Mouse (Mus musculus): ENCODE measurements around the gene Stk39.

Gene Stk39

DNA sequence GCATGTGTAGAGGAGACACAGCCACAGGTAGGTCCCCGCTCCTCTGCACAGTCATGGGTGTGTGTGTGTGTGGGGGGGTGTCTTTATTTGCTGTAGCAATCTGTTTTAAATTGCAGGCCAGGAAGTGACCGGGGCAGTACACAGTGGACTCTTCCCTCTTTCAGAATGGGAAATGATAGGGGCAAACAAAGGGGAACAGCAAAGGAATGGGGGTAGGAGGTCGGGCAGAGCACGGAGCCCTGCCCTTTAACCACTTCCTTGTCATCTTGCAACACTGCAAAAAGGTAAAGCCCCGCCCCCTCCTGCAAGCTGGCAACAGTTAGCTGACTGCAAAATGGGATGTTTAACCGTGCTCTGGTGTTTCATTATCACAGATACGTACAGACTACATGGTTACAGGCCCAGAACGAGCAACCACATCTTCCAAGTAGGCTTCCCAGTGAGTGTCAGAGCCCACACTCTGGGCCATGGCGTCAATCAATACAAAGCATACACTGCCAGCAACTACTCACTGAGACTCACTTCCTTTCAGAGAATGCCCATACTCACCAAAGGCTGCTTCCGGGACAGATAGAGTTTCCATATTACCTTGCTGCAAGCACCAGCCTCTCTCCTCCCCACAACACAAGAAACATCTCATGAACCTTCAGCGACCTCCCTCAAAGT lies 89.5 kb downstream of the Stk39 start:
- DNase-seq (ENCODE audit: low spot score) = no peak

DNA sequence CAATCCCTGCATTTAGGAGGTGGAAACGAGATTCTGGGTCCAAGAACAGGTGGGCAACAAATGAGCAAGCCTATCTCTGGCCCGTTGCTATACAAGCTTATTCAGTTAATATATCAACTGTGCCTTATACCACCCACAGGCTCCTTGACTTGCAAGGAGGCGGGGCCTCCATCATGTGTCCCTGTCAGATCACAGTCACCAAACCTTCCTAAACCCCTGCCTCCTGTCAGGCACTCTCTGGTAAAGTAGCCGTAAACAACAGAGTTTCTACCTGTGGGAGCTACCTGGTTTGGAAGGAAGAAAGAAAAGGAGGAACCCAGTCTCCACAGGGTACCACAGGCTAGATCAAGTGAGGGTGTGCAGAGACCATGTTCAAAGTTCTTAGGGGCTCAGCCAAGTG lies 90.2 kb downstream of the Stk39 start:
- DNase-seq (ENCODE audit: low spot score) = no peak

DNA sequence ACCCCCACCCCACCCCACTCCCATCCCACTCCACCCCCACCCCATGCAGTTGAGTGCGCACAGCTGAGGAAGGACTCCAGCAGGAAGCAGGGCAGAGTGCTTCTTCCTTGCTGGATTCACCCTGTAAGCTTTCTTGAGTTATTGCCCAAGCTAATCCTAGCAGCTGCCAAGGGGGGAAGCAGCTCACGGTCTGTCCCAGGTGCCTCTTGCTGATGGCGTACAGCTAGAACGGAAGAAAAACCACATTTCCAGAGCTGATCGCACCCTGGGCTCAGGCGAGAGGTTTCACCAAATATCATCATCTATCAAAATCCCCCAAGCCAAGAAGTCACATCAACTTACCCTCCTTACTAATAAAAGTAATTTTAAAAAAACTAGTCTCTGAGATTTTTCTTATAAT lies 90.9 kb downstream of the Stk39 start:
- DNase-seq (ENCODE audit: low spot score) = no peak

DNA sequence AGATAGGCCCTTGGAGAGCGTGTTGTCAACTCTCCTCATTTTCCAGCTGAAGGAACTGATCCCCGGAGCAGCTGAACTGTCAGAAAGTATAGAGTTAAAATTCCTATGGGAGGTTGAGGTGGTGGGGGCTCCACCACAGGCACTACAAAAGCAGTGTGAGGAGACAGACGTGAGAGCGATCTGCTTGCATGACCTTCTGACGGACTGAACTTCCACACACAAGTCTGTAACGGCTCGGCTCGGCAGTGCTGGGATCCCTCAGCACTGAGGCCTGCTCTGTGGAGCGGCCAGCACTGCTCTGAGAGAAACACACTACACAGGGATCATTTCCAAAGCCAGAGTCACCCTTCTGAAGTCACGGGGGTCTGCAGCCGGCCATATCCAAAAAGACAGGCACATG lies 92.4 kb downstream of the Stk39 start:
- DNase-seq (ENCODE audit: low spot score) = no peak

DNA sequence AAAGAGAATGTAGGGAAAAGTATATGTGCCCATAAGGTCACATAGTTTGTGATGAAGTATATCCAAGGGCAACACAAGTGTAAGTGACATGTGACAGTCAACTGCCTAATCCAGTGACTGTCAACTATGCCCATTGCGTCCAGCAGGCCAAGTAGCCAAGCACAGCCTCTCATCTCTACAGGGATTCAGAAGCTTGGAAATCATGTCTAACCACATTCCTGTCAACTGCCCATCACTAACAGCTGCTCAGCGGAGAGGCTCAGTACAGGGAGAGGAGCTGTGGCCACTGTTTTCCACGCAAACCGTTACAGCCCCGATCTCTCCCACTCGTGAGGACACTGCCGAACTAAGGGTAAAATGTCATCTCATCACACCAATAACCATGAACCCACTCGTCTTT lies 93.7 kb downstream of the Stk39 start:
- no peak for DNase-seq (ENCODE audit: low spot score)

DNA sequence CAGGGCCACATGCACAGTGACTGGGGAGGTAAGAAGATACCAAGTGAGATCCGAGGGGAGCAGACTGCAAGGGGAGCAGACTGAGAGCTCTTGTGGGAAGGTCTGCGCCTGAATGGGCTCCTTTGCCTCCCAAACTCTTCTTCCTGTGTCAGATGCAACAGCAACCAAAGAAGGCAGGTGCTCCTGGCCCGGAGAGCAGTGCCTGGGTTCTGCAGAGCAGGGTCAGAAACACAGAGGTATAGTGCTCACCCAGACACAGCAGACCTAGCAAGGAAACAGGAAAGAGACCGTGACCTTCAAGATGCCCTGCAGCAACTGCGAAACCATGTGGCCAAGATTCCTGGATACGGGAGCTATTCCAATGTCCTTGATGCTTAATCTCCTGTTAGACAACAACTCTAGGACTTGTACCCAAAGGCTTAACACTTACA lies 94.8 kb downstream of the Stk39 start:
- DNase-seq (ENCODE audit: low spot score) = no peak

DNA sequence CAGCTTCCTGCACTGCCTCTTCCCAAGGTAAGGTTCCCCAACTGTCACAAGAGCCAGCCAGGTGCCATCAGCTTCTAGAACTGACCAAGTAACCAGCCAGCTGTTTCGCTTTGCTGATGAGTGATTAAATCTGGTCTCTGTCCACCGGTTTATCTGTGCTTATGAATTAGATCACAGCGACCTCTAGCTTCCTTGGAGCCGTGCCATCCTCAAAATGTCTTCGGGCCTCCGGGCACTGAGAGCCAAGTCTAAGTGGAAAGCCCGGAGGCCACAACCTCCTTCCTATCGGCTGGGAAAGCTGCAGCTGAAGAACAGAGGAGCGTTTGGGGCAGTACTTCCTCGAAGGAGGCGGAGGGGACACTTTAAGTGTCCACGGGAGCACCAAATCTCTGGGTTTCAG lies 95.4 kb downstream of the Stk39 start:
- no peak for DNase-seq (ENCODE audit: low spot score)

DNA sequence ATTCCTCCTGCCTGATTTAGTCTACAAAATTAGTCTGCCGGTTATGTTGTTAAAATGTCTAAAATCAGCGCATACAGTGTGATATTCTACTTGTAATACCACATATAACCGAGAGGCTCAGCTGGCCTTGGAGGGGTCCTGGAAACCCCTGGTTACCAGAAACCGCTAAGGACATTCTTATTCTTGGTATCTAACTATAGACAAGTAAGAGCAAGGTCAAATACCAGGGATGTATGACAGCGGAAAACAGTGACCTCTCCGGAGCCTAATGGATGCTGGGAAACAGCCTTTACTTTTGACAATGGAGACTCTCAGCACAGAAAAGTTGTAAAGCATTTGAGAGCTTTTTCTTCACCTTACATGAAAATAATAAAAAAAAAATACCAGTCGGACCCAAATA lies 97.9 kb downstream of the Stk39 start:
- no peak for DNase-seq (ENCODE audit: low spot score)

DNA sequence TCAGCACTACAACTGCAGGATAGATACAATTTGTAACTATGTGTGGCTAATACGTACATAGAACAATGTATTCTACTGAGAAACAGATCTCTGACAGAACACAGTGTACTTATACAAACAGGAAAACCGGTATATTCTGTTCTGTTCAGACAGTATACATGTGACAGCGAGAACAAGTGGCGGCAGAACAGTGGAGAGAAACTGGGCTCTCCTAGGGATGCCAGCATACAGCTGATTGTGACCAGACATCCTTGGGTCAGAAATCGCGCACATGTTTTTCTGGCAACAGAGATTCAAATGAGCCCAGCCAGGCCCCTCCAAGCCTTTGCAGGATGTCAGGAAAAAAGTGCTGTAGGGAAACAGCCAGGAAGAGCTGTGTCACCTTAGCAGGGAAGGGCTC lies 100.2 kb downstream of the Stk39 start:
- no peak for DNase-seq (ENCODE audit: low spot score)

DNA sequence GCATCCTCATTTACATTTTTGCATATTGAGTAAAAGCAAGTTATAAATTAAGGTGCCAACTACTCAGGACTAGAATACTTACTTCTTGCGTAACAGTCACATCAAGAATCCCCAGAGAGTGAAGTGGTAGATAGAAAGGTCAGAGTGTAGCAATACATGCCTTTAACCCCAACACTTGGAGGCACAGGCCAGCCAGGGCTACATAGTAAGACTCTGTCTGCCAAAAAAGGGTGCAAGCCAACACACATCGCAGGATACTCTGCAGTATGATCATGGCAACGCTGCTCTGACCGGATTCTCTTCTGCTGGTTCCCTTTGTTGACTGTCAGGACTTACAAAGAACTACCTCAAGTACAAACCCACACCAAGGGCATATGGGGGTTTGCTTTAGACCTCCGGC lies 101.7 kb downstream of the Stk39 start:
- DNase-seq (ENCODE audit: low spot score) = no peak

DNA sequence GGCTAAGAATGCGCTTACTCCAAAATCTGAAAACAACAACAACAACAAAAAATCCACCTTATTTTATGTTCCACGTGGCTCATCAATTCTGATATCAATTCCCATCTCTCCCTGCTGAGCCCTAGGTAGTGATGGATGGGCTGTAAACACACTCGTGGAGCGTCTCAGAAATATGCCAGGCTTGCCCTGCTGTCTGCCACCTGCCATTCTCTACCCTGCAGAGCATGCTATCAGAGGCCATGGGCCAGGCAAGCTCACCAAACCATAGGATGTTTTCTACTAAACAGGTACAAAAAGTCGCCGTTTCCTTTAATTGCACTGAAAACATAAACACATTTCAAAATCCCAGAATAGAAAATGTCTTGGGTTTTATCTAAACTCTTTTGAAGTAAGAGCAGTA lies 103.0 kb downstream of the Stk39 start:
- DNase-seq (ENCODE audit: low spot score) = no peak

DNA sequence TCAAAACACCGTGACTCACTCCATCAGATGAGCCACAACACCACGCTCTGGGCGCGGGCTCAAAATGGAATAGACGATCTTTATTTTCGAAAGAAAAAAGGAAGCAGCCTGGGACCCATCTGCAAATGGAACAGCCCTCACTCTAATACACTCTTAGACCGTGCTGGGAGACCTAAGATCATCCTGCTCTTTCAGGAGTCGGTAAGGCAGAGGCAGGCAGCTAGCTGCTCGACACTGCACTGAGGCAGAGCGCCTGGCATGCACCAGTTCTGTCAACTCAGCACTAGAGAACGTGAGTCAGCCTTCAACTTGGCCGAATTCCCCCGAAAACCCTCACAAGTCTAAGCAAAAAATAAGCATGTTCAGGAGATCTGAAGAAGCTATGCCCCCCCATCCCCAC lies 104.1 kb downstream of the Stk39 start:
- no peak for DNase-seq (ENCODE audit: low spot score)

DNA sequence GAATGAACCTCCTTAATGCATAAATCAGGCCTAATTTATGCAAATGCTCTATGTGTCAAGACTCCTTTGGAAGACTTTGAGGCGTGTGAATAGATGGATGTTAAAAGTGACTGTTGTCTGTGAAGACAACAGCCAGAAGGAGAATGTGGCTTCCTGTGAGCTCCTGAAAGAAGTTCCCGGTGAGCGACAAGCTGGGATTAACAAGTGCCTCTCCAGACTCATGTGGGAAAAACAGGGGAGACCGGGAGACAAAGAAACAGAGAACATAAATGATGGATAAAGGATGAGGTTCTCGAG lies 105.2 kb downstream of the Stk39 start:
- no peak for DNase-seq (ENCODE audit: low spot score)

DNA sequence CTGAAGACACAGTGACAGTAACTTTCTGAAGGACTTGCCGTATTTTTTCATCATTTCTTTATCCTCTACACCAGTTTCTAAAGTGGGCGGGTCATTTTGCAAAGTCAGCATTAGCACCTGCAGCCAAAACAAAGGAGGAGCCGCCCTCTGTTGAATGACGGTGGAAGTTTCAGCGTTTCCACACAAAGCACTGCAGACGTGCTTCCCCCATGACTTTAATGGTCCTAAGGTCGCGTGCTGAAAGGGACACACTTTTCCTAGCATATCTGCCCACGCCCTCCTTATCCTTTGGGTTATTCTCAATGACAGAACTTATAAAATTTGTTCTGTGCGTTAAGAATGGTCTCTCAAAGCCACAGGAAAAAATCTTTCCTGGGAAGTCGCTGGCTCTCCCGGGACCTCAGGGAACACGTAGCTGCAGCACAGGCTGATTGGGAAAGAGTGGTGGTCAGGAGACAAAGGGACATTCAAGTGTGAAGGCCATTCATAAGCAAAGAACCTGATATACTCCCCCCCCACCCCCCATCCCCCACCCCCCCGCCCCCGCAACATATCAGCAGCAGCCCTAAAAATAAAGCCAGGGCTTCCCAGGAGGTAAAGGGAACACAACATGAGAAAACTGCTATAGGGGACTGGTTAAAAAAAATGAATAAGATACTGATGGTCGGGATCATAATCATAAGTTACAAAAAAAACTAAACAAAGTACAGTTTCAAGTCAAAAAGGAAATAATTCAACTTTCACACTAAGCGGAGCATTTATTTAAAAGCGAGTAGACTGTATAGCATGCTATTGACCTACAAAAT lies 105.8 kb downstream of the Stk39 start:
- no peak for DNase-seq (ENCODE audit: low spot score)

DNA sequence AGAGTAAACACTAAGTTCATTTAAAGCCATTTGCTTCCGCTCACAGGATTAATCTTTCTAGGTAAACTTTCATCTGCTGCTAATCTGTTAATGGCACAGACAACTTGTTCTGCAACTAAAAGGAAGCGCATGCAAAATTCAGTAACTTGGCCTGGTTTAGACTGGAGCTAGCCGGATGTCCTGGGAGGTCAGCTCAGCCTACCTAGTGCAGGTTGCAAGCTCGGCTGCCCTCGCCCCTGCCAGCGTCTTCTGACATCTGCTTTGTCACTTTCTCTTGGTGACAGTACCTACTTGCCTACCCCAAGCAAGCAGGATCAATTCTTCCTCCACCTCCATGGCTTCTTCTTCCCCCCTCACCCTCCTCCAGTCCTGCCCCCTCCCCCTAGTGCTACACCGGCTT lies 106.6 kb downstream of the Stk39 start:
- no peak for DNase-seq (ENCODE audit: low spot score)

DNA sequence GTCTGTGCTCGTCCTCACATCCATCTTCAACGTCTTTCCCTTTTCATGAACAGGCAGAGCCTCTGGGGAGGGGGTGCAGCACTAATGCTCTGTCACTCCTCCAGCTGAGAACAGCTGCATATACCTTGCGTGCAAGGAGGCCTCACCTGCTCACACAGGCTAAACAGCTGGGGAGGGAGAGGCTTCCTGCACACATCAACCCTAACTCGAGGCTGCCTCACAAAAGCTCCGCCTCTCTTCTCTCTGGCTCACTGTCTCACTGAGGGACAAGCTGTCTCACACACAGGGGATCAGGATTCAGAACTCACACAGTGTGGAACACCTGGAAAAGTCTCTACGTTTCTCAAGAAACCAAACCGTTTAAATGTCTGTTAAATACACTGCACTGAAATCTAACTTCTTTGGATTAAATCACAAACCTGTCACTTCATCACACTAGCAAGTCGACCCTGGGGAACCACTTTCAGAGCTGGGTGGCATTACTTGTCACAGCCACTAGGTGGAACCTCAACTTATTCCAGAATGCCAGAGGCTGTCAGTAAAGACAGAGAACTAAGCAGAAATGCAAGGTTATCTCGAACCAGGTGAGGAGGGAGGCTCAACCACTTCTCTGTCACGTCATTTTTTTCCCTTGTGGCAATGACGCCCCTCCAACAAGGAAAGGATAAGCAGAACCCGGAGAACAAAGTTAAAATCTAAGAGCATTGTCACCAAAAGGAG lies 107.7 kb downstream of the Stk39 start:
- DNase-seq (ENCODE audit: low spot score) = no peak

DNA sequence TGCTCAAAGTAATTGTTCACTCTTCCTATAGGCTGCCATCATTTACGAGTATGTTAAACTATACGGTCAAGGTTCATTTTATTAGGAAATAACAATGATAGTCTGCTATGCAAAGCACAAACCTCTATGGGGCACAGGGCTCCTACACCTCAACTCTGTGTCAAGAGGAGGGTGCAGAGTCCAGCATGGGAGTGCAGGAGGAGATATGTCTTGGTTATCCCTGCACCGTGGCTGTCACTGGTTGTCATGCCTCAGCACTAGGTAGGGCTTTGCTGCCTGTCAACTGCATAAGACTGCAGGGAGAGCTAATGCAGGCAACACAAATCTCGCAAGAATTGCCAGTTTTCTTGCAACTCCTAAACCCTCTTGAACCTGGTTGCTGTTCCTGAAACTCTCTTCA lies 108.9 kb downstream of the Stk39 start:
- DNase-seq (ENCODE audit: low spot score) = no peak

DNA sequence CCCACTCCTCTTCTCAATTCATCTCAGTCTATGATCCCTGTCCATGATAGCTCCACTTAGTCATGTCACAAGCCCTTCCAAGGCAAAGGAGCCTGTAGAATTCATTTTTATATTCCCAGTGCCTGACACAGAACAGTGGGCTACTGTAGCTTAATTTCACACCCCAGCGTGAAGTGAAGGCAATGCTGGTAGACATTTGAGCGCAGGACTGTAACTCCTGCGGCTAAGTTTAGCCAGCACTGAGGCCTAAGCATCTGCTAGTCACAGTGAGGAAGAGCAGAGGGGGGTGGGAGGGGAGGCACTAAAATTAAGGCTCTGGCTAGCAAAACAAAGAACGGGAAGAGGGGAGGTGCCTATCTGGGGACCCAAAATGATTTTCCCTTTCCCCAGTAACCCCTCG lies 110.4 kb downstream of the Stk39 start:
- no peak for DNase-seq (ENCODE audit: low spot score)

DNA sequence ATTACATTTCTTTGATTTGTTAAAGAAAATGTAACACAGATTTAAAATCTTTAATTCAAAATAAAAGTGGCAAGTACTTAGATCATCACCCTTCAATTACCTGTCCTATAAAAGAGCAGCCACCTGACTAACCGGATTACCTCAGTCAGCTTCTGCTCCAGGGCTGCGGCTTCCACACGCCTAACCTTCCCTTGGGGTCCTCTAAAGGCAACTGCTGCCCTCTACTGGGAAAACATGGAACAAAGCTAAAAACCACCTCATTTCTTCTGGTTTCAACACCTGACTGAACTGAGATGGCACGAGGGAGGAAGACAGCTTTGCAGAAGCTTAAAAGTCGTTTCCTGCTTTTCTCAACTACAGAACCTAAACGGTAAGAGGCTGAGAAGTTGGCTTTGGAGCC lies 121.4 kb downstream of the Stk39 start:
- no peak for DNase-seq (ENCODE audit: low spot score)

DNA sequence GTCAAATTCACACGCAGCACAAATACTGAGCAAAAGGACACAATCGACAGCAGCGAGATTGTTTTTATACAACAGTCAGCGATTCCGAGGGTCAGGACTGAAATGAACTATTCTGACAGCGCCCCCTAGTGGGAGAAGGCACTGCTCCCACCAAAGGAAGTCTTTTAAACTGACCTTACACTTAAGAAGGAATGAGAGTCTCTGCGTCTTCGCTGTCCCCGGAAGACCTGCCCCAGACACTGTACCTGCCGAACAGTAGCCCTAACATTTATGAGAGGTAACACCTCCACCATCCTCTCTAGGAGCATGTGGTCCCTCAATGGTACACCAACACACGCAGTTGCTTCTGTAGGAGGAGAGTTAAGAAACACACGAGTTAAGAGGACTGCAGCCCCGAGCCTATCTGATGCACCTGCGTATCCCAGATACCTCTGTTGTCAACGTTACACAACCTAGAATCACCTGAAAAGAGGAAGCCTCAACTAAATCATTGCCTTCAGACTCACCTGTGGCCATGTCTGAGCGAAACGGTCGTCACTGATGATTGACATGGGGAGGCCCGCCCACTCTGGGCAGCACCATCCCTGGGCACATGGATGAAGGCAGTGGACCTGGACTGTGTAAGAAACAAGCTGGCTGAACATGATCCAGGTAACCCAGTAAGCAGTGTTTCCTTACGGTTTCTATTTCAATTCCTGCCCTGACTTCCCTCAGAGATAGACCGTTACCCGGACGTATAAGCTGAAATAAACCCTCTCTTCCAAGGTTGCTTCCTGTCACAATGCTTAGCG lies 122.3 kb downstream of the Stk39 start:
- DNase-seq (ENCODE audit: low spot score) = peak; percentile 53

DNA sequence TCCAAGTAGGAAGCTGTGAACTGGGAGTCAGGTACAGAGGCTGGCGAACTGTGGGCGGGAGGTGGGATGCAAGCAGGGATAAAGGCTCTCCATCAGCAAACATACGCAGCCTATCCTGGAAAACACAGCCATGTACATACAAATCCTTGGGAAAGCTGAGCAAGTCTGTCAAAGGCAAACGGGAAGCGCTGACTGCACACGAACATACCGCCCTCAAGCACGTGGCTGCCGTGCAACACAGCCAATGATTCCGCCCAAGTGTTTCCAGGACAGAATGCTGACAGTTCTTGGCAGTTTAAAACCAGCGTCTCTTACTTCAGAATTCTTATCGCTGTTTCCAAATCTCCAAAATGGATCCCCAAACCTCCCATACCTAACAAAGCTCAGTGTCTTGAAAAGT lies 123.1 kb downstream of the Stk39 start:
- no peak for DNase-seq (ENCODE audit: low spot score)

DNA sequence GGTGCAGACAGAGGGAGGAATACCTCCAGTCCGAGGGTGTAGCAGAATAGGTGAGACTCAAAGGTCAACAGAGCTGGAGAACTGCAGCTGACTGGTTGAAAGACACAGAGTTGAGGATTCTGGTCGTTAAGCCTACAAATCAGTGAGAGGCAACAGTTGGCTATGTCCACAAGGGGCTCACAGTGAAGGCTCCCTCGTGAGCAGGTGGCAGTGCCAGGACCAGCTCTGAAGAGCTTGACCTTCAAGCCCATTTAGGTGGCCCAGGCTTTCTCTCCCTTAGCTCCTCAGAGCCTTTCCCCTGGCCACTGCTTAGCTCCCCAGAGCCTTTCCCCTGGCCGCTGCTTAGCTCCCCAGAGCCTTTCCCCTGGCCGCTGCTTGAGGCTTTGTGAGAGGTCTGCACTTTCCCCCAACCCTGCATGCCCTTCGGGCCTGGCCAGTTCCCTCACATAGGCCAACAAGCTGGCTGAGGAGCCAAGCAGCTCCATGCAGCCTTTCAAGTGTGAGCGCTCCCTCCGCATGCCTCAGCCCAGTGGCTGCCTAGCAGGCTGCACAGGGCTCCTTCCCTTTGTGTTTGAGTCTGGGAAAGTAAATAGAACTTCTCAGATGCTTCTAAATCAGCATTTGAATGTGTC lies 125.3 kb downstream of the Stk39 start:
- no peak for DNase-seq (ENCODE audit: low spot score)

All from urinary bladder, postnatal 10 days (tissue).